Mouse (Mus musculus) embryonic fibroblast, embryonic 13.5 days (primary cell): ENCODE measurements around the gene Ppm1h. TPM values are rescaled to one million over a fixed set of nuclear protein-coding genes. Genes with fewer than 3 reads are reported as not detected.

ENCODE experiments used
- H3K27ac ChIP-seq: 2 replicates; pipeline ENCODE4 v1.5.1; 2012; ENCODE audit warnings: low read length, control low read depth, inconsistent platforms; ENCODE audit not compliant: insufficient read depth
- H3K4me1 ChIP-seq: 2 replicates; pipeline ENCODE4 v1.6.1; 2011; ENCODE audit warnings: low read length; ENCODE audit not compliant: control insufficient read depth, insufficient read depth
- H3K4me3 ChIP-seq: 2 replicates; pipeline ENCODE4 v1.5.1; 2011; ENCODE audit warnings: mild to moderate bottlenecking, control low read depth, low read length; ENCODE audit not compliant: insufficient read depth
- CTCF ChIP-seq: IDR thresholded peaks from 2 replicates; pipeline ENCODE4 v1.5.1; 2011; ENCODE audit warnings: mild to moderate bottlenecking, control low read depth, low read length, moderate library complexity, borderline replicate concordance; ENCODE audit not compliant: insufficient read depth
- POLR2A ChIP-seq: IDR thresholded peaks from 2 replicates; pipeline ENCODE4 v1.6.1; 2011; ENCODE audit warnings: low read depth, mild to moderate bottlenecking, control low read depth, low read length, moderate library complexity
- polyA plus RNA-seq: library from polyadenylated mRNA; stranded (reverse); fragments of >200 nt; gene quantifications from 2 replicates; pipeline ENCODE4 v1.2.4, GENCODE M21; 2011; ENCODE audit warnings: low read depth; ENCODE audit not compliant: missing spikeins, insufficient read length

Ppm1h gene
- polyA plus RNA-seq, 1 experiment: 4.5 TPM

- Histone ChIP-seq H3K4me1 (peaks cover 7% of the 10 kb centered on the region; the same call in 1 of the 2 replicates), H3K4me3 (no peak overlapping the region), H3K27ac (no peak overlapping the region)
- TF ChIP-seq CTCF (no peak), POLR2A (no peak)
These were observed 180.5 kb downstream of the Ppm1h start for GRCm38 (mm10) chr10:122858904-122859641.

GRCm38 (mm10) chr10:122859642-122859997 is 181.1 kb downstream of the Ppm1h start:
- H3K4me3 ChIP-seq: no peak overlapping the region
- no peak for TF ChIP-seq CTCF
- no peak for TF ChIP-seq POLR2A
- peaks cover 4% of the 10 kb centered on the region; the same call in 1 of the 2 replicates for H3K4me1 ChIP-seq
- H3K27ac ChIP-seq: no peak overlapping the region

GRCm38 (mm10) chr10:122860076-122860475 is 181.5 kb downstream of the Ppm1h start:
- H3K4me3 ChIP-seq: no peak overlapping the region
- H3K27ac ChIP-seq: no peak overlapping the region
- H3K4me1 ChIP-seq: peaks cover 4% of the 10 kb centered on the region; the same call in 1 of the 2 replicates
- TF ChIP-seq POLR2A (no peak), CTCF (no peak)

- Histone ChIP-seq H3K4me1 (no peaks in the 10 kb centered on the region), H3K4me3 (no peak overlapping the region), H3K27ac (no peak overlapping the region)
- TF ChIP-seq POLR2A: no peak
- TF ChIP-seq CTCF: no peak
These were observed 183.3 kb downstream of the Ppm1h start for GRCm38 (mm10) chr10:122861696-122862385.

- TF ChIP-seq CTCF (no peak), POLR2A (no peak)
- Histone ChIP-seq H3K4me3 (no peak overlapping the region), H3K27ac (no peak overlapping the region), H3K4me1 (no peaks in the 10 kb centered on the region)
These were observed 183.9 kb downstream of the Ppm1h start for GRCm38 (mm10) chr10:122862386-122863023.

- no peak overlapping the region for H3K27ac ChIP-seq
- H3K4me3 ChIP-seq: no peak overlapping the region
- TF ChIP-seq POLR2A (no peak), CTCF (no peak)
These were observed 191.4 kb downstream of the Ppm1h start for GRCm38 (mm10) chr10:122869865-122870503.

GRCm38 (mm10) chr10:122870848-122871494 is 192.4 kb downstream of the Ppm1h start:
- no peak overlapping the region for H3K4me3 ChIP-seq
- no peak overlapping the region for H3K27ac ChIP-seq
- peaks cover 4% of the 10 kb centered on the region for H3K4me1 ChIP-seq
- TF ChIP-seq POLR2A (no peak), CTCF (no peak)

More at GRCm38 (mm10) chr10:122869865-122870503, 191.4 kb downstream of the Ppm1h start:
- H3K4me1 ChIP-seq: peaks cover 4% of the 10 kb centered on the region

- Histone ChIP-seq H3K4me3 (no peak overlapping the region), H3K4me1 (peaks cover 9% of the 10 kb centered on the region), H3K27ac (no peak overlapping the region)
- TF ChIP-seq CTCF (no peak), POLR2A (no peak)
These were observed 194.2 kb downstream of the Ppm1h start for GRCm38 (mm10) chr10:122872720-122873119.

GRCm38 (mm10) chr10:122876964-122877363 is 198.4 kb downstream of the Ppm1h start:
- Histone ChIP-seq H3K4me1 (peaks cover 13% of the 10 kb centered on the region), H3K27ac (peak overlapping the region; percentile 25; the same call in 1 of the 2 replicates), H3K4me3 (no peak overlapping the region)
- TF ChIP-seq CTCF: no peak
- no peak for TF ChIP-seq POLR2A
